Mouse (Mus musculus): ENCODE measurements at regions not wholly inside any gene's neighbourhood (a gene's known extent, or its start where the extent isn't known, plus 50 kb on each side); places are given as distances from the start of the nearest gene placed in this dataset.

GRCm38 (mm10) chr9:6552731-6553130, 283.1 kb upstream of the Ddi1 start:
- DNase-seq (ENCODE audit: inconsistent ontology term), result no peak

- DNase-seq (ENCODE audit: inconsistent ontology term), result peak; percentile 92
Observed at GRCm38 (mm10) chr9:6540178-6540700, 270.6 kb upstream of the Ddi1 start.

- DNase-seq (ENCODE audit: inconsistent ontology term), result no peak
Observed at GRCm38 (mm10) chr9:6528836-6529235, 259.2 kb upstream of the Ddi1 start.

- no peak for DNase-seq (ENCODE audit: inconsistent ontology term)
Observed at GRCm38 (mm10) chr9:6517194-6517593, 247.5 kb upstream of the Ddi1 start.

- DNase-seq (ENCODE audit: inconsistent ontology term), result no peak
Observed at GRCm38 (mm10) chr9:6497786-6498185, 228.1 kb upstream of the Ddi1 start.

- DNase-seq (ENCODE audit: inconsistent ontology term), result no peak
Observed at GRCm38 (mm10) chr9:6480401-6480800, 210.8 kb upstream of the Ddi1 start.

GRCm38 (mm10) chr9:6454542-6454941, 184.9 kb upstream of the Ddi1 start:
- DNase-seq (ENCODE audit: inconsistent ontology term), result peak; percentile 85

GRCm38 (mm10) chr9:6435236-6435635, 165.6 kb upstream of the Ddi1 start:
- DNase-seq (ENCODE audit: inconsistent ontology term), result no peak

- no peak for DNase-seq (ENCODE audit: inconsistent ontology term)
Observed at GRCm38 (mm10) chr9:6433813-6434456, 164.3 kb upstream of the Ddi1 start.

GRCm38 (mm10) chr9:6430859-6431258, 161.2 kb upstream of the Ddi1 start:
- peak; percentile 76 for DNase-seq (ENCODE audit: inconsistent ontology term)

- DNase-seq (ENCODE audit: inconsistent ontology term), result peak; percentile 78
Observed at GRCm38 (mm10) chr9:6430437-6430836, 160.8 kb upstream of the Ddi1 start.

Measured in Muller cell, postnatal 12 days (primary cell).